Mouse (Mus musculus) cerebellum, adult (tissue): ENCODE measurements at regions not wholly inside any gene's neighbourhood (a gene's known extent, or its start where the extent isn't known, plus 50 kb on each side); places are given as distances from the start of the nearest gene placed in this dataset.

Experiments
- ATAC-seq: cut with Nextera tagmentation; 2 replicates; pipeline ENCODE4 v1.9.2; 2017; ENCODE audit warnings: mild to moderate bottlenecking, moderate library complexity, mixed read lengths; ENCODE audit not compliant: insufficient number of reproducible peaks, low FRiP score, low TSS enrichment

- no peak for ATAC-seq
These were observed 54.6 kb downstream of the Gm11733 start for GRCm38 (mm10) chr11:117538732-117539131.

GRCm38 (mm10) chr11:117540609-117541008 lies 56.4 kb downstream of the Gm11733 start:
- ATAC-seq: no peak

DNA sequence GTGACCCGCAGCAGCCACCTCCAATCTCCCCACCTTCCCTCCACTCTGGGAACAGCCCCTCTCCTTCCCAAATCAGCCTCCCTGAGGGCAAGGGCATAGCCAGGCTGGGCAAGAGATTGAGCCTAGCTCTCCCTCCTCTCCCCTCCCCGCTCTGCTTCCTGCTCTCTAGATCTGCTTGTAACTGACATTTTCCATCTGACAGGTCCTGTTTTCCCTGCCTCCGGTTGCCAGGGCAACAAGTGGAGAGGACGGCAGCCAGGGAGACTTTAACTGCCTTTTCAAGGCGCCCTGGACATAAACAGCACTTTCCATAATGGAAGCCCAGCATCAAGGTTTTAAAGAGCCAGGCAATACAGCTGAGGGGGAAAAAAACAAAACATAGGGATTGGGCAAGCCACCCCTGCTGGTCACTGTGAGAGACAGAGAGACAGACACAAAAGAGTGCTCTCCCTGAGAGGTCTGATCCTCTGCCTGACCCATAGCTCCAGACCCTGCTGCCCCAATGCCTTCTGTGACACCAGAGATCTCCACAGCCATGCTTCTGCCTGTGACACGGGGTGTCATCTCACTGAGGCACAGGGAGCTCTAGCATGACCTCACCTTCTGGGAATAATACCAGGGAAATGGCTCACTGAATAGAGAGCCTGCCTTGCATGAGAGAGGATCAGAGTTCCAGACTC lies 57.2 kb downstream of the Gm11733 start:
- no peak for ATAC-seq

DNA sequence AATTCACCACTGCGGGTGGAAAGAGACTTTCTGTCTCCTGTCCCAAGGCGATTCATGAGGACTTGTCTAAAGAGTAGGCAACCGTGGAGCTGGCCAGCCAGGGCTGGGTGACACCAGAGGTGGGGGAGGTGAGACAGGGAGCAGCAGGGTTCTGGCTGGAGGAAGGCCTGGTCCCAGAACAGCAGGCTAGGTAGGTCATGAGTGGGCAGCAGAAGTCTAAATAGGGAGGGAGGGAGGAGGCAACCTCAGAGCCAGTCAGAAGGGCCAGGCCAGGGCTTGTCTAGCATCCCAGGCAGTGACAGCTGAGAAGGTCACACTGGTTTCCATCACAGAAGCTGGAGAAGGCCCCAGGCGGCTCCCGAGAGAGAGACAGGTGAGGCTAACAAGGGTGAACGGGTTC lies 59.0 kb downstream of the Gm11733 start:
- peak; percentile 83 for ATAC-seq

DNA sequence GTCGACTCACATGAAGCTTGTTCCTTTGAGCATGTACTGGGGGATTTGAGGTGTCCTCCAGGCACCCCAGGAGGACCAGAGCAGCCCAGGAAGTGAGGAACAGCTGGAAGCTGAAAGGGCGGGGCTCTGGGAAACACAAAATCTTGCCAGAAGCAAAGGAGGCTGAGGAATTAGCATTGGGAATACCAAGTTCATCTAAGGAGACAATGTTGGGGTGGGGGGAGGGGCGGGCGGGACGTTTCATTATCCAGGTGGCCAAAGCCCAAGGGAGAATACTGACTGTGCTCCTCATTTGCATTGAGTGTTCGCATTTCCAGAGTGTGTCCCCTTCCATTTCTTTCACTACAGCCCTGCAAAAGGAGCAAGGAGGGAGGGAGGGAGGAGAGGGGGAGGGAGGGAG lies 60.3 kb downstream of the Gm11733 start:
- no peak for ATAC-seq

GRCm38 (mm10) chr11:117544926-117545325 lies 60.8 kb downstream of the Gm11733 start:
- ATAC-seq: no peak

DNA sequence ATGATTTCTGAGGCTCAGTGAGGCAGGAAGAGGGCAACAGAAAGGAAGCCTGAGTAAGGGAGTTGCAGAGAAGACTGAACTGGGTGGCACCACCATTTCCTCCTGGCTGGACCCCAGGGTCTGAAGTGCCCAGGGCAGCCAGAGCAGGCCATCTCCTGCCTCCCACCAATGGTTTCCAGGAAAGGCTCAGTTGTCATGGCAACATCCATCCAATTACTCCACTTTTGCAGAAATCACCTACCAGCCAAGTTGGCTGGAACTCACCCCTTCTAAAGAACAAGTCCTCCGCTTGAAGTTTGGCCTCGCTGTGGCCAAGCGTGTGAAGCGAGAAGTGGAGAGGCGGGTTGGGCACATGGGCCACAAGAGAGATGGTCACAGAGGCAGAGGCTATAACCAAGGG lies 67.8 kb downstream of the Gm11733 start:
- ATAC-seq: no peak

DNA sequence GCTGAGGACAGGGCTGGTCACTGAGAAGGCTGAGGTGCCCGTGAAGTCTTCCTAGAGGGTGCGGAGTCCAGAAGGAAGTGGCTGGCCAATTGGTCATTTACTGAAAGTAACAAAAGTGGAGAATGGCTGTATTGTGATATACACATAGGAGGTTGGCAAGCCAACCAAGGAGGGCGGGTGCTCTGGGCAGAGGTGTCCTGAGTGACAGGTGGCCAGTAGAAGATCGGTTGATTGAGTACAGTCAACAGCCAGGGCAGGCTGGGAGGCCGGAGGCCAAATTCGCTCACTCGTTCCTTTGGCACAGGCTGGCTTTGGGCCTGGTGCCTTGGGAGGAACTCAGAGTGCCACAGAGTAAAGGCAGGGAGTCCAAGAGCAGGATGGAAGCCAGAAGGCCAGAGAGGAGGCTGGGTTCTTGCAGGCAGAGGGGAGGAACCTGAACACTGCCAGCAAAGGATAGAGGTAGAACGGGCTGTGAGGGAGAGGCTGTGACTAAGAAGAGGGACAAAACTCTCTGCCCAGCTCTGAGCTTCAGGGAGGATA lies 68.3 kb downstream of the Gm11733 start:
- ATAC-seq: peak; percentile 72; the same call in 1 of the 2 replicates

DNA sequence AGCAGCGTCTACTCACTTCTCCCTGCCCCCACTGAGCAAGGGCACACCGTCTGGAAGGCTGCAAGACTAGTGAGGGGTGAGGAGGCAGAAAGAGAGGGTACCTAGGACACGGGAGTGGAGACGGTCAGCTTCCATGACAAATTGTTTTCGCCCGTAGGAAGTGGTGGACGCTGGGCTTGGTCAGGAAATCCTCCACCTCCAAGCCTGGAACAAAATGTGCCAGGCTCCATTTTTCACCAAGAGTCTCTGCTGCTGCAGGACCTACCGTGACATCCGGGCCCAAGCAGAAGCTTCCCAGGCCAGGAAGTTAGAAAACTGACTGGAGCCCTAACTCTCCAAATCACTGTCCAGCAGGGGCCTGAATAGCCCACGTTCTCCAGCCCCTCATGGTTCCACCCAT lies 69.9 kb downstream of the Gm11733 start:
- no peak for ATAC-seq

DNA sequence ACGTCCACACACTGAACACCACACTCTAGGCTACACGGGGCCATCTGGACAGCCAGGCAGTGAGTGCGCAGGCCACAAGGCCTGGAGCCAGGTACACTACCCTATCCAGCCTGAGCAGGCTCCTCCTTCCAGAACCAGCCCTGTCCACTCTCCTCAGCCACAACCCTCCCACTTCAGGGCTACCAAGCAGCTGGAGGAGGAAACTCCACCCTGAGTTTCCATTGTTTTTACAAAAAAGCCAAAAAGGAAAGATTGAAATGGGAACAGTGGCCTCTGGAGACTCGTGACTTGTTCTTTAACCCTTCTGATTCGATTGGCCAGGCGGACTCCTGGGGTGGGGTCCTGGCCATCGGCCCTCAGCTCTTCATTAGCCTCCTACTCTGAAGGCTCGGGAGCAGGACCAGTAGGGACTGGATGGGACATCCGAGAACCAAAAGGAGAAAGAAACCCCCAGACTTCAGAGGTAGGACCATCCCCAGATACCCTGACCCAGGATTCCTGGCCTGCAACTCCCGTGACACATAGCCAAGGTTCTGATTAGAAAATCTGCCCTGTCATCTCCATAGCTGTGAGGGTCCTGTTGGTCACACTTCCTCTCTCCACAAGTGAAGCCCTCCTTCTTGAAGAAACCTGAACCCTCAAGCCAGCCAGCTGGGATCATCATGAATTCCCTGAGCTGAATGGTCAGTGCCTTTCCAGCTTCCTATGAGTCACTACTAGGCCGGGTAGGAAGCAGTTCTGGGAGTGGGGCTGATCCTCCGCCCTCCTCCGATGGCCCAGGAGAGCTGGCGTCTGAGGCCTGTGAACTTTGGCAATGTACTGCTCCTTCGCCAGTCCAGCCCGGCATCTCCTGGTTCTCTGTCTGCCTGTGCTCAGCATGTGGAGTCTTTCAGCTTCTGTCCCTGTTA lies 73.6 kb downstream of the Gm11733 start:
- peak; percentile 63; the same call in 1 of the 2 replicates for ATAC-seq

GRCm38 (mm10) chr11:117559839-117560238 lies 75.7 kb downstream of the Gm11733 start:
- no peak for ATAC-seq

GRCm38 (mm10) chr11:117567961-117568605 lies 83.9 kb downstream of the Gm11733 start:
- ATAC-seq: no peak

DNA sequence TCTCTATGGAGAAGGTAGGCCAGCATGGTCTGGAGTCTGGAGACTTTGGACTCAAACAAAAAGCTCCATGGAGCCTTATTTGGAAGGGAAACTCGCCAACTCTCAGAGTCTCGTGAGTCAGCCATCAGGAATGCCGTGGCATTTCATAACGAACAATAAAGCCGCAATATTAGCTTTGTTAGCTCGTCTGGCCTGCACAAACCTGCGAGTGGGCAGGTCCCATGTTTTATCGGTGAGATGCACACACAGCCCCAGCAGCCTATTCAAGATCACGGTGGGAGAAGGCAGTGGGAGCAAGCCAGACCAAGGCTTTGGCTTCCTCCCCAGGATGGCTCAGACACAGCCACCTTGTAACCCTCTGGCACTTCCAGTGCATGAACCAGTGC lies 84.4 kb downstream of the Gm11733 start:
- no peak for ATAC-seq

GRCm38 (mm10) chr11:117569566-117570101 lies 84.5 kb upstream of the Tnrc6c start:
- no peak for ATAC-seq

- no peak for ATAC-seq
These were observed 82.2 kb upstream of the Tnrc6c start for GRCm38 (mm10) chr11:117571858-117572257.

- peak; percentile 79 for ATAC-seq
These were observed 79.4 kb upstream of the Tnrc6c start for GRCm38 (mm10) chr11:117574721-117575120.

GRCm38 (mm10) chr11:117579121-117579520 lies 75.0 kb upstream of the Tnrc6c start:
- no peak for ATAC-seq

GRCm38 (mm10) chr11:117579720-117580119 lies 74.4 kb upstream of the Tnrc6c start:
- ATAC-seq: no peak

GRCm38 (mm10) chr11:117583478-117583877 lies 70.6 kb upstream of the Tnrc6c start:
- no peak for ATAC-seq

GRCm38 (mm10) chr11:117585556-117585955 lies 68.5 kb upstream of the Tnrc6c start:
- ATAC-seq: no peak

DNA sequence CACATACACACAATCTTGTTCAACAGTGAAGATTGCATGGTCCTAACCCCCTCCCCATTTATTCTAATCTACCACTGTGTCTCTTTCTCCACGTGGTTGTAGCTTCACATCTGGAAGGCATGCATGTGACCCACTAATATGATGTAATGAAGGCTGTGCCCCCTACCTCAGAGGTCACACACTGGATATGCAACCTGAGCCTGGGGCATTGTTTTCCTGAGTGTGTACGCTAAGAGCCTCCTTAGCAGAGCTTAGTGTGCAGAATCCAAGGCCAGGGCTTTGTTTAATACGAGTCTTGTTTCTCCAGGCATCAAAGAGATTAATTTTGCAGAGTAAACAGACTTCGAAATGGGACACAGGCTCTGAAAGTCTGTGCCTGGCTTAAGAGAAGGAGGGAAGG lies 68.0 kb upstream of the Tnrc6c start:
- no peak for ATAC-seq
